Mouse (Mus musculus) megakaryocyte, adult 5-6 weeks (primary cell): Measurements from ENCODE around the gene Lman2. TPM values are rescaled to one million over a fixed set of nuclear protein-coding genes. Genes with fewer than 3 reads are reported as not detected.

Experiments used
- ATAC-seq: 2 replicates; pipeline ENCODE4 v1.8.0; 2016; ENCODE audit warnings: mild to moderate bottlenecking, inconsistent platforms; ENCODE audit not compliant: poor library complexity, severe bottlenecking
- total RNA-seq, 2 experiments: library from RNA; stranded (forward) in 1 of 2; stranded (reverse) in 1 of 2; fragments of 153-499, 151-499 nt in 1 of 2; fragments of 221-1000, 200-1000 nt in 1 of 2; gene quantifications; 2 replicates each; pipeline versions ENCODE4 v1.2.3 to v1.2.4; 2015 to 2017

Gene Lman2
- 73.6 and 74.9 TPM in 2 replicates for total RNA-seq (2015)
- total RNA-seq (2017): 91.4 and 96.4 TPM in 2 replicates

GRCm38 (mm10) chr13:55362453-55363060 is at the start of gene Lman2:
Gene Lman2, minus strand, starts transcription at chr13:55362783.
- ATAC-seq: peak; percentile 99

- ATAC-seq: no peak
These were observed 49.2 kb upstream of the Lman2 start for GRCm38 (mm10) chr13:55411826-55412225.

- no peak for ATAC-seq
These were observed 46.0 kb upstream of the Lman2 start for GRCm38 (mm10) chr13:55408546-55409120.

- ATAC-seq: no peak
These were observed 44.8 kb upstream of the Lman2 start for GRCm38 (mm10) chr13:55407341-55407740.

GRCm38 (mm10) chr13:55405783-55406390 is 43.3 kb upstream of the Lman2 start:
- peak; percentile 76 for ATAC-seq

- ATAC-seq: peak; percentile 90
These were observed 42.5 kb upstream of the Lman2 start for GRCm38 (mm10) chr13:55404853-55405782.

- peak; percentile 11; the same call in 1 of the 2 replicates for ATAC-seq
These were observed 41.6 kb upstream of the Lman2 start for GRCm38 (mm10) chr13:55403935-55404852.

- no peak for ATAC-seq
These were observed 40.7 kb upstream of the Lman2 start for GRCm38 (mm10) chr13:55403266-55403665.

- ATAC-seq: no peak
These were observed 37.4 kb upstream of the Lman2 start for GRCm38 (mm10) chr13:55400039-55400346.

- ATAC-seq: no peak
These were observed 36.9 kb upstream of the Lman2 start for GRCm38 (mm10) chr13:55399300-55400038.

- ATAC-seq: no peak
These were observed 35.5 kb upstream of the Lman2 start, which contains the start of gene Slc34a1 for GRCm38 (mm10) chr13:55398088-55398487. Gene Slc34a1, plus strand, starts transcription at chr13:55398187.

- ATAC-seq: 0 out of 2 replicates have a peak, but pooled peaks have one; percentile 35
These were observed 30.4 kb upstream of the Lman2 start for GRCm38 (mm10) chr13:55392933-55393332.

- peak; percentile 49; the same call in 1 of the 2 replicates for ATAC-seq
These were observed 29.0 kb upstream of the Lman2 start for GRCm38 (mm10) chr13:55391626-55392029.

GRCm38 (mm10) chr13:55390644-55391043 is 28.1 kb upstream of the Lman2 start:
- no peak for ATAC-seq

- no peak for ATAC-seq
These were observed 19.2 kb upstream of the Lman2 start for GRCm38 (mm10) chr13:55381790-55382189.

GRCm38 (mm10) chr13:55378907-55379580 is 16.5 kb upstream of the Lman2 start:
- no peak for ATAC-seq

GRCm38 (mm10) chr13:55375877-55376276 is 13.3 kb upstream of the Lman2 start:
- no peak for ATAC-seq

- no peak for ATAC-seq
These were observed 11.8 kb upstream of the Lman2 start for GRCm38 (mm10) chr13:55374206-55374924.
